Mouse (Mus musculus) cerebellum, postnatal 4 days (tissue): Measurements from ENCODE around the gene Unc119.
A peak's percentile ranks its signal among the peaks of the same experiment; 100 is the strongest.

Experiments used
- DNase-seq, 2 experiments: peaks; one replicate each; pipeline ENCODE4 v3.0.0; 2022; ENCODE audit warnings: low spot score in 2 of 2, mixed read lengths in 1 of 2

Unc119 gene

DNA sequence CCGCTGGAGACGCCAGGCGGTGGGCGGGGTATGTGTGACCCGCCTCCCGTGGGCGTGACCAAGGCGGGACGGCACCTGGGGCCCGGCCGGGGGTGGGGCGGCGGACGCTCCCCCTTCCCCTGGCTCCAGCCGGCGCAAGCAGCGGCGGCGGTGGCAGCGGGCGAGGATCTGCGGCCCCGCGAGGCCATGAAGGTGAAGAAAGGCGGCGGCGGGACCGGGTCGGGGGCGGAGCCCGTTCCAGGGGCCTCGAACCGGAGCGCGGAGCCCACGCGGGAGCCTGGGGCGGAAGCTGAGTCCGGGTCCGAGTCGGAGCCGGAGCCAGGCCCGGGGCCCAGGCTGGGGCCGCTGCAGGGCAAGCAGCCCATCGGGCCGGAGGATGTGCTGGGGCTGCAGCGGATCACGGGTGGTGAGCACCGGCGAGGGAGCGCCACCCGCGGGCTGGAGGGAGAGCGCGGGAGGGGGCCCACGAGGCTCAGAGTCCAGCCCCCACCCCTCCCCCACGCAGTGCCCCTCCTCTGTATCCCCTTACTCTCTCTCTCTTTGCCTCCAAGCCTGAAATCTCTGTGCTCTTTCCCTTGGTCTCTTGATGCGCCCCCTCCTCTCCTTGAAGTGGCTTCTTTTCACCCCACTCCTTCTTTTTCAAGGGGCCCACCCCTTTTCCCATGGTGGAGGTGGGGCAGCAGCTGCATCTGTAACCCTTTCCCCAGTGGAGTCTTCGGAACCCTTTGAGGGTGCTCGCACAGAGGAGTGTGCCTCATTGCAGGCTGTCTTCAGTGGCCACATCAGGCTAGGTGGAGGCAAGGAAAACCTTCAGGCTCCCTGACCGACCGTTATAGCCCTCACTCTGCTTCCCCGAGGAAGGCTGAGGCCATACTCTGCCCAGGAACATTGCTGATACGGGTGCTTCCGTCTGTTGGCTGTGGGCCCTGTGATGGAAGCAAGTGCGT, at the start of gene Unc119:
Gene Unc119 (plus strand): TSS at position 102 of the 947 bp plus-strand sequence.
- DNase-seq, result peak; percentile 57 to 75

DNA sequence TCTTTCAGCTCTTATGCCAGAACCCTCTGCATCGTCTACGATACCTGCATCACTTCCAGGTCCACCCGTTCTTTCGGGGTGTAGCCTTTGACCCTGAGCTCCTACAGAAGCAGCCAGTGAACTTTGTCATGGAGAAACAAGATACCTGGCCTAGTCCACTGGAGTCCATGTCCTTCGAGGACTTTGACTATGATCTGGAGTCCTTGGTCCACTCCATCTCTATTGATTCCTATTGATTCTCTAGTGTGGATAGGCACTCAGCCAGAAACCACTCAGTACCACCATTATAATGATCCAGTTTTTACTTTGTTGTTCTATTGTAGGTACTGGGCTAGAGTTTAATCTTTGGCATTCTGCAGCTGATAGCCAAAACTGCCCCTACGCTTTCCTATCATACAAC, 48.7 kb upstream of the Unc119 start:
- DNase-seq, result no peak

DNA sequence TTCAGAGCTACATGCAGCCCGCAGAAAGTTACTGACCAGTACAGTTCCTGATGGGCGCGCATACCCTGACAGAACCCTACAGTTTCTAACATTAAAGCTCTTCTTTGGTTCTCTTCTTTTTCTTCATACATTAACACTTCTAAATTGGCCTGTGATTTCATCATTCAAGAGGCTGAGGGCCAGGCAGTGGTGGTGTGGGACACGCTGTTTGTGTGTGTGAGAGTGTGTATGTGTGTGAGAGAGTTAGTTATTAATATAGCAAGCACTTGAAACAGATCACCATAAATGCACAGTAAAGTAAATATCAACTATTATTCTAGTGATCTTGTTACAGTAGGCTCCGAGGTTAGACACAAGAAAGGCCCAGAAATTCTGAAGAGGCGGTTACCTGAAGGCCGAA, 42.4 kb upstream of the Unc119 start:
- no peak for DNase-seq

DNA sequence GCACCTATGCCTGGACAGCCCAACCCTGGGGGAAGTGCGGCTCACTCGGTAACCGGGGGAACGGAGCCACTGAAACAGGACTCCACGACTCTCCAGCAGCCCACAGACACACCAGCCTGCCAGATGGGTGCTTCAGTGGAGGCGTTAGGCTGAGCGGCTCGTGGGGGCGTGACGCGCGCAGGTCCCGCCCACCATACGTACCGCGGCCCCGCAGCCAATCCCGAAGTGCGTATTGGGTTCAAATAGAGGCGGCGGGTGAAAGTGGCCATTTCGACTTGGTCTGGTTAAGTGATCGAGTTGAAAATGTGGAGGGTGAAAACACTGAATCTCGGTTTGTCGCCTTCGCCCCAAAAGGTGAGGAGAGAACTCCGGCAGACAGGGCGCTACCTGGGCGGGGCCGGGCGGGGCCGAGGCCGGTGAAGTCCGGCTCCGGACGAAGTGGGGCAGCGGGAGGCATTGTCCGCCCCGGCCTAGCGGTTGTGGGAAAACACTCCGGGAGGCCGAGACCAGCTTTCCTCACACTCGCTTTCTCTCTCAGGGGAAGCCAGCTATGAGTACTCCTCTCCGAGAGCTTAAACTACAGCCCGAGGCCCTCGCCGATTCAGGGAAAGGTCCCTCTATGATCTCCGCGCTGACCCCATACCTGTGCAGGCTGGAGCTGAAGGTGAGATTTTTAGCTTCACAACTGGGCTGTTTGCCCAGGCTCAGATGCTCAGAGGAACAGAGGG, 41.8 kb upstream of the Unc119 start, which contains the start of gene Spag5:
Gene Spag5 (plus strand): TSS at position 173 of the 728 bp plus-strand sequence.
- peak; percentile 74 to 90 for DNase-seq

DNA sequence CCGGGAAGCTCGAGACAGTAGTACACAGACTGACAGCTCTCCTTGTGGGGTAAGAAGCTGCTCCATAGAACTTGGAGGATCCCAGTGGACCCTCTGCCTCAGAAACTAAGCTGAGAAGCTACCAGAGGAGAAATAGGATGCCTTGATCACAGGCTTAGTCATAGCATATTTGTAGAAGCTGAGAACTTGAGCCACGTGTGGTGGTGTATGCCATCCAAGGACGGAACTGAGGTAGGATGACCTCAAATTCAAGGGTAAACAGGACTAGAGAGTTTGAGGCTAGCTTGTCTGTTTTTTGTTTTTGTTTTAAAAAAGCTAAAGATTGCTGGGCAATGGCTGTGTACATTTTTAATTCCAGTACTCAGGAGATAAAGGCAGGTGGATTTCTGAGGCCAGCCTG, 38.0 kb upstream of the Unc119 start:
- DNase-seq, result no peak

DNA sequence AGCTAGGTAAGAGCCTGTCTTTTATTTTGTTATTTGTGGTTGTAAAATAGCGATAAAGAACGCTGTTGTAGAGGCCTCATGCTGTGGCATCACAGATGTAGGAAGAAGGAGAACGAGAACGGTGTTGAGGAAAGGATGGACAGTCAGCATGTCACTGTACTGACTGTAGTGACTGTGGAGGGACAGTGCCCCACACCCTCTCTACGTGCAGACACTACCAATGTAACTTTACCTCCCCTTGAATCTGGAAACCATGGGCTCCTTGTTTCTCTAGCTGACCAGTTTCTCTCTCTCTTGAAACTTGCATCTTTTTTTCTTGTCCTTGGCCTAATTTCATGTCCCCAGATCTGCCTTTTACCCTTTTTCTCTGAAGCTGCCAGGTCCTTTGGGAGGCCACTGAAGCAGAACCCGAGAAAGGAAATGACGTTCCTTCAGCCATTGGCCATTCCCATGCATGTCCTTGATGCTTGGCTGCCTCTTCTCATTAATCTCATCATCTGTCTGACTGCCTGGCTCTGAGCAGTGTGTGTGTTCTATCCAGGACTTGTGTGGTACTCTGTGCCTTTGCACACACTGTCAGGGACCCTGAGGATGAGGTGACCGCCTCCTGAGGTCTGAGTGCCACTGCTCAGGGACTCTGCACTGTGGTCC, 32.3 kb upstream of the Unc119 start:
- DNase-seq, result no peak

DNA sequence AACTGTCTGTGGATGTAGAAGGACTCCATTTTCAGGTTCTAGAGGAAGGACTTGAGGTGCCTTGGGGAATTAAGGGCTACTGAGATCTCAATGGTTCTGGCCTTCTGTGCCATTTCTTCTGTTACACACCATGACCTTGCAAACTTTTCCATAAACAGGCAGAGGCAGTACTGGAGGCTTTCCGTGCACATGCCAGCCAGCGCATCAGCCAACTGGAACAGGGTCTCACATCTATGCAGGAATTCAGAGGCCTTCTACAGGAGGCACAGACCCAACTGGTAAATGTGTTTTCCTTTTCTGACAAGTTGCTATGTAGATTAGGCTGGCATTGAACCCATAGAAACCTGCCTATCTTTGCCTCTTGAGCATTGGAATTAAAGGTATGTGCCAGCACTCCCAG, 29.6 kb upstream of the Unc119 start:
- DNase-seq, result no peak

DNA sequence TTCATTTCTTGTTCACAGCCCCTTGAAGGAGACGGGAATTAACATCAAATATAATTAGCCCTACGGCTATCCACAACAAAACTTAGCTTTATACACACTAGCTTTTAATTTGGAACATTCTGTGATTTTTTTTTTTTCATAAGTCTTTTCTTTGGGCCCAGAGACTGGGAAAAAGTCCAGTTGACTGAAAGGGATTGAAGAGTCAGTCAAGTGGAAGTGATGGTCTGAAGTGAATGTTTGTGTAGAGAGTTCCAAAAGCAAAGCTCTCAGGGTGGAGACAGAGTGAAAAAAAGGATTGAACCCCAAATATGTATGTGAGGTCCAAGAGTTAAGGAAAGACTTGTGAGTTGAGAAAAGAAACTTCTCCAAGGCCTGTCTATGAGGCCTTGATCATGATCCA, 24.9 kb upstream of the Unc119 start:
- DNase-seq, result no peak

DNA sequence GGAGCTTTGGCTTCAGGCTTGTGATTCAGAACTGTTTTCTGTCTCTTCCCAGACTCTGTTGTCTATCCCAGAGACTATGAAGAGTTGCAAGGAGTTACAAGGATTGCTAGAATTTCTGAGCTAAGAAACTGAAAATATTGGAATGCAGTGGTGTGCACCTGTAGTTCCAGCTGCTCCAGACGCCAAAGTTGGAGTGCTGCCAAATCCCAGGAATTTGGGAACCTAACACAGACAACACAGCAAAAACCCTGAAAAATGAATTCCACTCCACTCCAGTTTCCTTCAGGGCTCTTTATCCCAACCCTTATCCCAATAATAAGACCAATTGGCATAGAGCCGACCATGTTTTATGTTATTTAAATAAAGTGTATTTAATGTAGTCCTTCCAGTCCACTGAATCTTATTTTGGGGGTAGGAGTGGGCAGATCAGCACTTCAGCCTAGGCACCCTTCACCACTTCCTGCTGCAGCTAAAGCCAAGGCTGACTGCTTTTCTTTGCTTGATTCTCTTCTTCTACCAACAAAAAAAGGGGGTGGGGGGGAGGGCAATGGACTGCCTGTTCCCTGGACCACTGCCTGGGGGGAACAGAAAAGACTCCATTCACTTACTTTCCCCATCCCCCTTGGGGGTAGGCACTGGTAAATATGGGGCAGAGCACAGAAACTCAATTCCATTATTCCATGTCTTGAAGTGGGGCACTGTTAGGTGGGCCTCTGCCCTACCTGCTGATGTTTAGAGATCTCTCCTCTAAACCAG, 21.0 kb upstream of the Unc119 start:
- no peak for DNase-seq

DNA sequence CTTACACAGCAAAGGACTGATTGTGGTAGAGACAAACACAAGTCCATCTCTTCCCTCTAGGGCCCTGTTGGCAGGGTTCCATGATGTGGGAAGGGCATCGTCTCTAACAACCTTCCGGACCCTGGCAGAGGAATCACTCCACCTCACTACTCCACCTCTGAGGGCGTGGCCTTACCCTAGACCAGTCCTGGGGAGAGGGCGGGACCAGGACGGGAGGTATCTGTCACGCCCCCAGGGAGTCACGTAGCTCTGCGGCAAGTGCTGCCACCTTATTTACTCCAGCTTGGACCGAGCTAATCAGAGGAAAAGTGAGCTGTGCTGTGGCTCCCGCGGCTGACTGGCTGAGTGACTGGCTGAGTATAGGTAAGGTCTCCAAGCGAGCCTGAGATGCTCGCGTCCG, 20.4 kb upstream of the Unc119 start, which contains the start of gene Aldoc:
Gene Aldoc (plus strand): TSS at position 109 of the 400 bp plus-strand sequence.
- DNase-seq, result peak; percentile 35 to 42

DNA sequence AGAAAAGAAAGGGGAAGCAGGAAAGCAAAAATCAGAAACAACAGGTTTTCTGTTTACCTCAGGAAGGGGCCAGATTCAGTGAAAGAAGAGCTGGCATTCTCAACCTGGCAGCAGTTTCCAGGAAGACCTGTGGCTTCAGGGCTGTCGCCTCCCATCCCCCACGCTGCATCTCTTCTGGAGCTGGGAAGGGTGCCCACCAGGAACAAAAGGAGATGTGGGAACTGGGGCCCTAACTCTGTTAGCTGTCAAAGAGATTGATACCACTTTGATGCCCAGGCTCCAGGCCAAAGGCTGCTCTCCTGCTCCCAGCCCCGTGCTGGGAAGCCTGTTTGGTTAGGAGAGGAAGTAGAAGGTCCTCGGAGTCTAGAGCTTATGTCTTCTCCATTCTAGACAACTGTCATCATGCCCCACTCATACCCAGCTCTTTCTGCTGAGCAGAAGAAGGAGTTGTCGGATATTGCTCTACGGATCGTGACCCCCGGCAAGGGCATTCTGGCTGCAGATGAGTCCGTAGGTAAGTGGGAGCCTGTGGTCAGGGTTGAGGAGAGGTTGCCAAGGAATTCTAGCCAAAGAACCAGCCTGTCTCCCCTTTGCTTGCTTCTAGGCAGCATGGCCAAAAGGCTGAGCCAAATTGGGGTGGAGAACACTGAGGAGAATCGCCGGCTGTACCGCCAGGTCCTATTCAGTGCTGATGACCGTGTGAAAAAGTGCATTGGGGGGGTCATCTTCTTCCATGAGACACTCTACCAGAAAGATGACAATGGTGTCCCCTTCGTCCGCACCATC, 19.1 kb upstream of the Unc119 start:
- DNase-seq, result peak in 1 of 2 experiments; percentile 48

DNA sequence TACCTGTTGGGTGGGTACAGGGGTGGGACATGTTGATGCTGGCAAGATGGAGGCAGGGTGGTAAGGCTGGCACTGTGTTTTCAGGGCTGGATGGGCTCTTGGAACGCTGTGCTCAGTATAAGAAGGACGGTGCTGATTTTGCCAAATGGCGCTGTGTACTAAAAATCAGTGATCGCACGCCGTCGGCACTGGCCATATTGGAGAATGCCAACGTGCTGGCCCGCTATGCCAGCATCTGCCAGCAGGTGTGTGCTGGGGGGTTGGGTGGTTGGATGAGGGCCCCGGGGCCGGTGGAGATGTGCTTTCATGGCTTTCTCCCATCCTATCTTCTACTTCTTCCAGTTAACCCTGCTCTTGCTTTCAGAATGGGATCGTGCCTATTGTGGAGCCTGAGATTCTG, 18.3 kb upstream of the Unc119 start:
- DNase-seq, result no peak

DNA sequence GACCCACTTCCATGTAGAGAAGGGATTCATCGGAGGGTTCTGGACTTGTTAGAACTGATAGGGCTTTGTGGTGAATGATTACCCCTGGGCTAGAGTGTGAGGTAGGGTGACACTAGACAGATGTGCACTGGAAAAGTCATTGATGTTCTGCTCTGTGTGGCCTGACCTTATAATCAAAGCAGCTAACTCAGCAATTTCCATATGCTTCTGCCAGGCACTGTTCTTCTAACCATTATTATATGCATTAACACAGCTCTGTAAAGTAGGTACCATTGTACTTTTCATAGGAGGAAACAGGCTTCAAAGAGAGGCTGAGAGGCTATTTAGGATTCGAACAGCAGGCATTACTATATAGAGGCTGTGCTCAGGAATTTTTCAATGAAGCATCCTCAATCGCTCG, 16.1 kb upstream of the Unc119 start:
- no peak for DNase-seq

DNA sequence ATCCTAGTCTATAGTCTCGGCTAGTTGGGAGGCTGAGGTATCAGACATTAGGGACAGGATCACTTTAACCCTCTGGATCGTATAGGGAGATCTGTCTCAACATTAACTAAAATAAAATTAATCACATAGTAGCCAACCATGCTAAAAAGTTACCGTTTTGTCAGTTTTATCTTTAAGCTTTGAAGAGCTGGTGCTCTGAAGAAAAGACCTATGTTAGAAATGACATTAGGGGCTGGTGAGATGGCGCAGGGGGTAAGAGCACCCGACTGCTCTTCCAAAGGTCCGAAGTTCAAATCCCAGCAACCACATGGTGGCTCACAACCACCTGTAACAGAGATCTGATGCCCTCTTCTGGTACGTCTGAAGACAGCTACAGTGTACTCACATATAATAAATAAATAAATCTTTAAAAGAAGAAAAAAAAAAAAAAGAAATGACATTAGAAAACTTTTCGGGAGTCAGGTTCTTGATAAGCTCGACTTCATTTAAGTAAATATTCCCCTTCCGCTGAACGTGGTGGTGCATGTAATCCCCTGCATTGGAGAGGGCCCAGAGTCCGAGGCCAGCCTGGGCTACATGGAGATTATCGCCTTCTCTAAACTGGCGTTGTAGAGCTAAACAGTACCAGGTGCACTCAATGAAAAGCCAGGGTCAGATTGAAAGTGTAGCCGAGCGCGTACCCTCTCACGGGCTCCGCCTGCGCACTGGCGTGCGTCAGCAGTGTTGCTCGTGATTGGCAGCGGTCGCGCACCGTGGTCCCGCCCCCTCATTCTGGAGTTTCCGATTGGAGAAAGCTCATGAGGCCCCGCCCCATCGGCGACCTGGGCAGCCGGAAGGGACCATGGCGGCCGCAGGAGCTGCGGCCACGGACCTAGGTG, 15.4 kb upstream of the Unc119 start, which contains the start of gene Pigs:
Gene Pigs (plus strand): TSS at position 782 of the 878 bp plus-strand sequence.
- DNase-seq, result peak; percentile 93 to 96

DNA sequence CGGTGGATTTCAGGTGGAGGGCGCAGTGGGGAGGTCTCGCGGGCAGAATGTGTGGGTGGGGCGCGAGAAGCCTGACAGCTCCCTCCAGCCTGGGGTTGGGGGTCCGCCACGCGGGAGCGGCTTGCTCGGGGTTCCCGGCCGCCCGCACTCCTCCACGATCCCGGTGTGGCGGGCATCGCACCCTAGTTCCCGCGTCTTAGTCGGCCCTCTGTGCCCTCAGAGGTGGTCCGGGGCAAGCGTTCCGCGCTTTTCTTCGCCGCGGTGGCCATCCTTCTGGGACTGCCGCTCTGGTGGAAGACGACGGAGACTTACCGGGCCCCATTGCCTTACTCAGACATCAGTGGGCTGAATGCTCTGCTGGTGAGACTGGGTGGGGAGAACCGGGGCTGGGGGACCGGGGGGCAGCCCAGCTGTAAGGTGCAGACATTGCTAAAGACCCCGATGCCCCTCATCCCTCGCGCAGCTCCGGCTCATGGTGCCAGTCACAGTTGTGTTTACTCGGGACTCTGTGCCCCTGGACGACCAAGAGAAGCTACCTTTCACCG, 14.7 kb upstream of the Unc119 start:
- no peak for DNase-seq

DNA sequence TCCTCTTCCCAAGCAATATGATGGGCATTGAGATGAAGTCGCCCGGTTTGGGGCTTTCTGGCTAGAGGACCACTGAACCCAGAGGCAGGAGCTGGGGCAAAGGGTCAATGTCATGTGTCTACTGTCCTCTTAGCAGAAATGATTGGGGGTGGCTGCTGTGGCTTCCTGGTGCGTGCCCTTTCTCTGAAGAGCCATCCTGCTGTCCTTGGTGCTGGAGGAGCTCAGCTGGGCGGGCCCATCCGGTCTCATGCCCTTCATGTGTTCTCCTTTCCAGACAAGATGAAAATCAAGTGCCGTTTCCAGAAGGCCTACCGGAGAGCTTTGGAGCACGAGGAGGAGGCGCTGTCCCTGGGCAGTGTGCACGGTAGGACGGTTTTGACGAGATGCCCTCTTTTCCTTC, 10.6 kb upstream of the Unc119 start:
- no peak for DNase-seq

DNA sequence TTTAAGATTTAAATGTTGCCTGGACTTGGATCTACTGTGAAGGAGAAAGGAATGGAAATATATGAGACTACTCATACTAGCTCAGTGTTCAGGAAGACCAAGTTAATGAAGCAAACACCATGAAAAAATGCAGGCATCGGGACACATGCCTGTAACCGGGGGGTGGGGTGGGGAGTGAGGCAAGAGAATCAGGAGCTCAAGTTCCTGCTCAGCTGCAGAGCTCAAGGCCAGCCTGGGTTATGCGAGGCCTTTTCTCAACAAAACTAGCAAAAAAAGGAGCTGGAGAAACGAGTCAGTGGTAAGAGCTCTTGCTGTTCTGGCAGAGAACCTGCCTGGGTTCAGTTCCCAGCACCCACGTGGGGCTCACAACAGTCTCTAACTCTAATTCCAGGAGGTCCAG, 9.3 kb upstream of the Unc119 start:
- no peak for DNase-seq

DNA sequence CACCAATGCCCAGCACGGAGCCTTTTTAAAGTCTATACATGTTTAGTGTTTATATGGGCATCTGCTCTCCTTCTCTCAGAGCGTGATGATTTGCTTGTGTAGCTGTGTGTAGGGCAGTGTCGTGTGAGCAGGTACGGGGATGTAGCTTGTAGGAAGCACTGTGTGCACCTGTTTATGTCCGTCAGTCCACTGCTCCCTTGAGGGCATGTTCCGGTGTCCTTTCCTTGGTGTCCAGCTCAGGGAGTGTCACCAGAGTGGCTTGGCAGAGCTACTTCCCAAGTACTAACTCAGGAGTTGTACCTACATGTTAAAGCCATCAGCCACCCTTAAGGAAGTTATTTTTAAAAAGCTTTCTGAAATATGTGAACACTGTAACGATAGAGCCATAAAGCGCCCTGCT, 6.2 kb upstream of the Unc119 start:
- DNase-seq, result no peak

DNA sequence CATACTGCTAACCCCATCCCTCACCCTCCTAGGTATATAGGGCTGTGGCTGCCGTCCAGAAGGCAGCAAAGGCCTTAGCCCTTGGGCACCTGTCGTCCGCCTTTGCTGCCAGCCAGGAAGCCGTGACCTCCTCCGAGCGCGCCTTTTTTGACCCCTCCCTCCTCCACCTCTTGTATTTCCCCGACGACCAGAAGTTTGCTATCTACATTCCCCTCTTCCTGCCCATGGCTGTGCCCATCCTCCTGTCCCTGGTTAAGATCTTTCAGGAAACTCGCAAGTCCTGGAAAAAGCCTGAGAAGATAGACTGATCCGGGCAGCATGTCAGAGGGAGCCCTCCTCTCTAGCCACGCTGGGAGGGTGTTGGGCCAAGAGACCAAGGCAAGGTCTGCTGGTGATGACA, 1.6 kb upstream of the Unc119 start:
- no peak for DNase-seq
